Mouse (Mus musculus): ENCODE data around the gene Fras1. TPM values are rescaled to one million over a fixed set of nuclear protein-coding genes. Genes with fewer than 3 reads are reported as not detected.

Fras1 gene
- total and polyA plus RNA-seq, 3 experiments = not detected

GRCm38 (mm10) chr5:96717690-96718089 lies 343.9 kb downstream of the Fras1 start:
- no peak for DNase-seq (ENCODE audit: low read depth, low spot score)
- no peaks in the 10 kb centered on the region for H3K4me1 ChIP-seq (ENCODE audit: control insufficient read depth in 1 of 2, insufficient read depth in 2 of 2, low read length in 2 of 2)
- no peak overlapping the region for H3K9ac ChIP-seq (ENCODE audit: control insufficient read depth, low read depth, low read length, poor library complexity, severe bottlenecking)
- TF ChIP-seq USF2 (IDR thresholded peaks at IDR 0.05; ENCODE audit: borderline replicate concordance in 1 of 2, insufficient read depth in 1 of 2, low read depth in 1 of 2, low read length in 2 of 2) (no peak), MAZ (IDR thresholded peaks at IDR 0.05; ENCODE audit: low read depth, low read length) (no peak), NRF1 (IDR thresholded peaks at IDR 0.05; ENCODE audit: insufficient read depth, low read depth, low read length, poor library complexity, severe bottlenecking) (no peak), GABPA (IDR thresholded peaks at IDR 0.05; ENCODE audit: low read depth, low read length) (no peak), ZKSCAN1 (IDR thresholded peaks at IDR 0.05; ENCODE audit: low read depth, low read length) (no peak), MAFK (IDR thresholded peaks at IDR 0.05; ENCODE audit: borderline replicate concordance, low read depth, low read length) (no peak)
- no peaks in the 10 kb centered on the region; a peak in 1 of 4 replicates for H3K27me3 ChIP-seq (ENCODE audit: control insufficient read depth in 1 of 2, insufficient read depth in 2 of 2, low read length in 2 of 2)
- no peaks in the 10 kb centered on the region for H3K79me2 ChIP-seq (ENCODE audit: control insufficient read depth, insufficient read depth, low read length, poor library complexity)
- no peak overlapping the region for H3K27ac ChIP-seq (ENCODE audit: control insufficient read depth, low read depth, low read length)
- no peaks in the 10 kb centered on the region for H3K9me3 ChIP-seq (replicated peaks; ENCODE audit: insufficient read depth, low read length)
- H3K36me3 ChIP-seq (ENCODE audit: control insufficient read depth in 1 of 2, insufficient read depth in 2 of 2, low read length in 2 of 2) = no peaks in the 10 kb centered on the region
- no peak overlapping the region for H3K4me3 ChIP-seq (ENCODE audit: control insufficient read depth in 1 of 2, insufficient read depth in 1 of 2, low read depth in 2 of 2, low read length in 2 of 2)

DNA sequence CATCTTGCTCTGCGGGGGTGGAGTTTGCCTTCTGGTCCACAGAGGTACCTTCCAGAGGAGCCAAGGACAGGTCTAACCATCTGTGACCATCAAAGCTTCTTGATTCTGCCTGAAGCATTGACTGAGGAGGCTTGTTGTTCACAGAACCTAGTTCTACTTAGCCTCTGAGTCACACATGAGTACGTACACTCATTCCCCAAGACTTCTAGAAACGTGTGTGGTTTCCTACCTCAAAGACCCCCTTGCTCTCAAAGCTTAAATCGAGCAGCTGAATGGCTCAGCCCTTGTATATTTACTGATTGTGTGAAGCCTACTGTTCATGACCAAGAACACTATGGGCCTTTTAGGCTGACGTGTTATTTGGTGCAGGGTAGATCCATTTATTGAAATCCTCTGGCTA lies 344.8 kb downstream of the Fras1 start:
- H3K27me3 ChIP-seq (ENCODE audit: control insufficient read depth in 1 of 2, insufficient read depth in 2 of 2, low read length in 2 of 2) = no peaks in the 10 kb centered on the region
- no peaks in the 10 kb centered on the region for H3K9me3 ChIP-seq (replicated peaks; ENCODE audit: insufficient read depth, low read length)
- no peak overlapping the region for H3K9ac ChIP-seq (ENCODE audit: control insufficient read depth, low read depth, low read length, poor library complexity, severe bottlenecking)
- TF ChIP-seq EP300 (IDR thresholded peaks at IDR 0.05; ENCODE audit: low read depth in 1 of 2, low read length in 2 of 2) (no peak), TAL1 (IDR thresholded peaks at IDR 0.05; ENCODE audit: low read length) (no peak), MEF2A (IDR thresholded peaks at IDR 0.05; ENCODE audit: extremely low read depth, insufficient replicate concordance, low read depth, low read length, poor library complexity, severe bottlenecking) (no peak), MYB (IDR thresholded peaks at IDR 0.05; ENCODE audit: low read depth, low read length) (no peak), POLR2AphosphoS5 (IDR thresholded peaks at IDR 0.05; ENCODE audit: borderline replicate concordance, low read depth, low read length) (no peak), CHD2 (IDR thresholded peaks at IDR 0.05; ENCODE audit: low read length) (no peak), ZNF384 (IDR thresholded peaks at IDR 0.05; ENCODE audit: low read depth, low read length) (no peak), KAT2A (conservative IDR thresholded peaks at IDR 0.05; ENCODE audit: low read depth, low read length) (no peak), USF2 (IDR thresholded peaks at IDR 0.05; ENCODE audit: borderline replicate concordance in 1 of 2, insufficient read depth in 1 of 2, low read depth in 1 of 2, low read length in 2 of 2) (no peak), TCF12 (IDR thresholded peaks at IDR 0.05; ENCODE audit: low read depth, low read length) (no peak), JUND (IDR thresholded peaks at IDR 0.05; ENCODE audit: low read depth, low read length) (no peak), HCFC1 (IDR thresholded peaks at IDR 0.05; ENCODE audit: low read depth, low read length) (no peak), ZC3H11A (IDR thresholded peaks at IDR 0.05; ENCODE audit: low read depth, low read length) (no peak), UBTF (IDR thresholded peaks at IDR 0.05; ENCODE audit: borderline replicate concordance, insufficient read depth, low read depth, low read length) (no peak)
- no peak overlapping the region for H3K27ac ChIP-seq (ENCODE audit: control insufficient read depth, low read depth, low read length)
- DNase-seq (ENCODE audit: low read depth, low spot score) = no peak
- no peaks in the 10 kb centered on the region for H3K79me2 ChIP-seq (ENCODE audit: control insufficient read depth, insufficient read depth, low read length, poor library complexity)
- H3K36me3 ChIP-seq (ENCODE audit: control insufficient read depth in 1 of 2, insufficient read depth in 2 of 2, low read length in 2 of 2) = no peaks in the 10 kb centered on the region
- no peak overlapping the region for H3K4me3 ChIP-seq (ENCODE audit: control insufficient read depth in 1 of 2, insufficient read depth in 1 of 2, low read depth in 2 of 2, low read length in 2 of 2)
- H3K4me1 ChIP-seq (ENCODE audit: control insufficient read depth in 1 of 2, insufficient read depth in 2 of 2, low read length in 2 of 2) = no peaks in the 10 kb centered on the region

All from MEL (cell line).